Mouse (Mus musculus) G1E (cell line): ENCODE measurements at regions not wholly inside any gene's neighbourhood (a gene's known extent, or its start where the extent isn't known, plus 50 kb on each side); places are given as distances from the start of the nearest gene placed in this dataset.

ENCODE experiments used
- CTCF ChIP-seq: IDR thresholded peaks from 2 replicates; pipeline ENCODE4 v1.5.1; 2012; ENCODE audit warnings: low read depth, low read length, inconsistent platforms, mixed read lengths
- GATA1 ChIP-seq: IDR thresholded peaks from 2 replicates; pipeline ENCODE4 v1.6.1; 2012; ENCODE audit warnings: borderline replicate concordance, low read length, inconsistent platforms, mixed read lengths
- POLR2AphosphoS5 ChIP-seq: IDR thresholded peaks from 2 replicates; pipeline ENCODE4 v1.6.1; 2012; ENCODE audit warnings: low read depth, low read length, inconsistent platforms; ENCODE audit not compliant: insufficient replicate concordance
- TAL1 ChIP-seq: conservative IDR thresholded peaks from 2 replicates; pipeline ENCODE4 v1.6.1; 2012; ENCODE audit warnings: low read depth, low read length, inconsistent platforms, mixed read lengths

DNA sequence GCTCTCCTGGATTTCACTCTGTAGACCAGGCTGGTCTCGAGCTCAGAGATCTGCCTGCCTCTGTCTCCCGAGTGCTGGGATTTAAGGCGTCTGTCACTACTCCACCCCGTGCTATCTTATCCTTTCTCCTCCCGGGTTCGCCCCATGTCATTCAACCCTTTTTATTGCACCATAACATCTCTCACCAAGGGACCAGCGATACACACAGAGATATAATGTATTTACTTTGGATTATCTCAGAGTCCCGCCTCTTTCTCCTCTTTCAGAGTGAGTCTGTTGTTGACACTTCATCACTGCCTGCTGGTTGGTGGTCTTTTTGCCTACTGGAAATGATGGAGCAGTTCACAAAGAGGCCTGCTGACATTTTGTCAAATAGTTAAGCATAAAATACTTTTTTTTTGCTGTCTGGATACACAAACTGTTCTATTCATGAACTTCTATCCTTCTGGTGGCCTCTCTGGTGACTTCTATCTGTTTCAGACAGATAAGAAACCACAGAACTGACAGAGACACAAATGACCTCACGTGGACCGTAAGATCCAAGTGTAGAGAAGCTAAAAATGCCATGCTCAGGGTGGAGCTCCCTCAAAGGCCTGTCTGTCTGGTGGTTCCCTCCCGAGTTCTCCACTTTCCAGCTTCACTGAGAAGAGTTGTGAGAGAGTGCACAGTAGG lies 70.1 kb upstream of the Ranbp3l start:
- TF ChIP-seq GATA1 (no peak), CTCF (no peak), TAL1 (peak; percentile 90), POLR2AphosphoS5 (no peak)
